Mouse (Mus musculus) MEL (cell line): Measurements from ENCODE around the gene Leng1.

Experiments
- BHLHE40 ChIP-seq: IDR thresholded peaks from 2 replicates; pipeline ENCODE4 v1.6.1; 2012; ENCODE audit warnings: low read depth, mild to moderate bottlenecking, inconsistent platforms, low read length, improper control_type of control experiment, borderline replicate concordance
- CTCF ChIP-seq, 3 experiments: IDR thresholded peaks in 2 of 3; conservative IDR thresholded peaks in 1 of 3; 2 replicates each; pipeline ENCODE4 v1.5.1; 2011 to 2012; ENCODE audit warnings: low read length in 3 of 3, low read depth in 2 of 3, mild to moderate bottlenecking in 2 of 3, improper control_type of control experiment in 1 of 3, inconsistent platforms in 1 of 3, mixed read lengths in 1 of 3, moderate library complexity in 1 of 3; ENCODE audit not compliant: control insufficient read depth in 1 of 3, insufficient read depth in 1 of 3, poor library complexity in 1 of 3, severe bottlenecking in 1 of 3
- E2F4 ChIP-seq: IDR thresholded peaks from 2 replicates; pipeline ENCODE4 v1.6.1; 2011; ENCODE audit warnings: low read depth, low read length, improper control_type of control experiment, borderline replicate concordance
- EP300 ChIP-seq, 2 experiments: IDR thresholded peaks; 2 replicates each; pipeline ENCODE4 v1.6.1; 2011; ENCODE audit warnings: improper control_type of control experiment in 2 of 2, low read length in 2 of 2, low read depth in 1 of 2, mild to moderate bottlenecking in 1 of 2
- GATA1 ChIP-seq: IDR thresholded peaks from 2 replicates; pipeline ENCODE4 v1.6.1; 2011; ENCODE audit warnings: low read depth, low read length, improper control_type of control experiment
- JUND ChIP-seq: IDR thresholded peaks from 2 replicates; pipeline ENCODE4 v1.6.1; 2011; ENCODE audit warnings: low read depth, mild to moderate bottlenecking, improper control_type of control experiment, low read length
- MEF2A ChIP-seq: IDR thresholded peaks from 2 replicates; pipeline ENCODE4 v1.6.1; 2014; ENCODE audit warnings: low read depth, mild to moderate bottlenecking, inconsistent platforms, low read length, improper control_type of control experiment; ENCODE audit not compliant: poor library complexity, insufficient replicate concordance, severe bottlenecking; ENCODE audit errors: extremely low read depth
- TCF12 ChIP-seq: IDR thresholded peaks from 2 replicates; pipeline ENCODE4 v1.6.1; 2014; ENCODE audit warnings: low read depth, mild to moderate bottlenecking, inconsistent platforms, low read length, improper control_type of control experiment, moderate library complexity
- ZC3H11A ChIP-seq: IDR thresholded peaks from 2 replicates; pipeline ENCODE4 v1.6.1; 2012; ENCODE audit warnings: low read depth, mild to moderate bottlenecking, inconsistent platforms, low read length, improper control_type of control experiment

DNA sequence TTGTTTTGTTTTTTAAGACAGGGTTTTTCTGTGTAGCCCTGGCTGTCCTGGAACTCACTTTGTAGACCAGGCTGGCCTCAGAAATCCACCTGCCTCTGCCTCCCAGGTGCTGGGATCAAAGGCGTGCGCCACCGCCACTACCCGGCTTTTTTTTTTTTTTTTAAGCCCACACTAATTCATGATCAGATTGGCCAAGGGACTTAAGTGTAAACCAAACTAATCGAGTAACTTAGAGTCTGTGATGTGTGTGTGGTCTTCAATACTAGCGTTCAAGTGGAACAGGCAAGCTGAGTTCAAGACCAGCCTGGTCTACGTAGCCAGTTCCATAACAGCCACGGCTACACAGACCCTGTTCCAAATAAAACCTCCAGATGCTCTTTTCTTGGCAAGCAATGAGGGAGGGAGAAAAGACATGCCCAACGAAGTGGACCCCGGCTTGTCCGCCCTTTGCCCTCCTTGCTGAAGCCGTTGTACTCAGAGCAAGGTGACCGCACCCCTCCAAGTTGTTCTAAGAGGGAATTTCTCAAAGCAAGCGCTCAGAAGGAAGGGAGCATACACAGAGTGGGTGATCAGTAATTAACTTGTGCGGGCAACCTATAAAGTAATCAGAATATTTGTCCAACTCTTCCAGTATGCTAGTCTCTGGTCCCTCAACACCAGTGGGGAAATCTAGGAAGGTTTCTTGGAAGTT lies 971 bp downstream of the Leng1 start:
- TF ChIP-seq BHLHE40: no peak
- TF ChIP-seq JUND: no peak
- TF ChIP-seq MEF2A: no peak
- no peak for TF ChIP-seq ZC3H11A
- TF ChIP-seq CTCF (IDR thresholded peaks at IDR 0.05 in 2 of 3, conservative IDR thresholded peaks at IDR 0.05 in 1 of 3; ENCODE audit: control insufficient read depth in 1 of 3, insufficient read depth in 1 of 3, low read depth in 2 of 3, low read length in 3 of 3, poor library complexity in 1 of 3, severe bottlenecking in 1 of 3): no peak
- TF ChIP-seq EP300 (IDR thresholded peaks at IDR 0.05; ENCODE audit: low read depth in 1 of 2, low read length in 2 of 2): no peak
- TF ChIP-seq TCF12: no peak
- no peak for TF ChIP-seq E2F4
- TF ChIP-seq GATA1: no peak
